Mouse (Mus musculus) hindbrain, embryonic 12.5 days (tissue): ENCODE results near the gene Dnlz. TPM values are rescaled to one million over a fixed set of nuclear protein-coding genes. Genes with fewer than 3 reads are reported as not detected.

Experiments used
- ATAC-seq: fragments of 200-750 bp; cut with Nextera tagmentation; 2 replicates; pipeline ENCODE4 v1.8.0; 2017; ENCODE audit warnings: moderate TSS enrichment; ENCODE audit not compliant: low FRiP score
- H3K27ac ChIP-seq: fragments of 300-500 bp; sonication (generic); 2 replicates; pipeline ENCODE4 v1.5.1; 2016; ENCODE audit warnings: mild to moderate bottlenecking
- H3K27me3 ChIP-seq: fragments of 300-500 bp; sonication (generic); 2 replicates; pipeline ENCODE4 v1.6.1; 2016; ENCODE audit warnings: mild to moderate bottlenecking
- H3K36me3 ChIP-seq: fragments of 300-500 bp; sonication (generic); 2 replicates; pipeline ENCODE4 v1.6.1; 2016; ENCODE audit warnings: mild to moderate bottlenecking
- H3K4me1 ChIP-seq: fragments of 300-500 bp; sonication (generic); 2 replicates; pipeline ENCODE4 v1.6.1; 2016
- H3K4me2 ChIP-seq: fragments of 300-500 bp; sonication (generic); replicated peaks from 2 replicates; pipeline ENCODE4 v1.6.1; 2016; ENCODE audit warnings: mild to moderate bottlenecking
- H3K4me3 ChIP-seq: fragments of 300-500 bp; sonication (generic); 2 replicates; pipeline ENCODE4 v1.5.1; 2016; ENCODE audit warnings: mild to moderate bottlenecking
- H3K9ac ChIP-seq: fragments of 300-500 bp; sonication (generic); 2 replicates; pipeline ENCODE4 v1.6.1; 2016; ENCODE audit warnings: mild to moderate bottlenecking, moderate library complexity
- H3K9me3 ChIP-seq: fragments of 300-500 bp; sonication (generic); replicated peaks from 2 replicates; pipeline ENCODE4 v1.6.1; 2016; ENCODE audit warnings: mild to moderate bottlenecking
- WGBS: fragments of 180-500 bp; shearing (Covaris S2); methylation state at CpG from one replicate; pipeline ENCODE4 v1.1.7; 2016; 5-methylcytosine and 5-hydroxymethylcytosine counted together
- polyA plus RNA-seq: library from polyadenylated mRNA; unstranded; fragments of >200 nt; fragmentation: Nextera tagmentation; extraction: Ambion mirVana; gene quantifications from 2 replicates; pipeline ENCODE4 v1.2.1, GENCODE M21; 2016

Dnlz gene
- polyA plus RNA-seq, 1 experiment from 2014 or later, result 34.7 TPM

DNA sequence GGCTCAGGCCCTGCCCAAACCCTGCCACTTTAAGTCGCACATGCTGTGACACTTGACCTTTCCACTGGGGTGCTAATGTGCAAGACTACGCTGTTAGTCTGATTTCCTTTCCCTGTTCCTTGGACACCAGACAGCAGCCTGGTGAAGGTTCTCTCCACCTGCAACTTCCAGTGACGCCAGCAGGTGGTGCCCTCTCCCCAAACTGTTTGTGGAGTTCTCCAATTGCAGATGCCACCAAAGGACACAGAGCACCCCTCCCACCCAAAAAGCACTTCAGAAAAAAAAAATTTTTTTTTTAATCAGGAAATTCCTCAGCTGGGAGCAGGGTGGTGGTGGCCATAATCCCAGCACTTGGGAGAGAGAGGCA, 51.1 kb downstream of the Dnlz start:
- Histone ChIP-seq H3K9ac (no peak overlapping the region), H3K4me3 (no peak overlapping the region), H3K9me3 (no peaks in the 10 kb centered on the region), H3K27me3 (no peaks in the 10 kb centered on the region; the same call in 1 of the 2 replicates), H3K27ac (no peak overlapping the region), H3K36me3 (no peaks in the 10 kb centered on the region), H3K4me2 (no peak overlapping the region), H3K4me1 (peaks cover 47% of the 10 kb centered on the region)
- ATAC-seq, result no peak
- 2% methylated on average over 3 of the region's 3 CpGs for WGBS

DNA sequence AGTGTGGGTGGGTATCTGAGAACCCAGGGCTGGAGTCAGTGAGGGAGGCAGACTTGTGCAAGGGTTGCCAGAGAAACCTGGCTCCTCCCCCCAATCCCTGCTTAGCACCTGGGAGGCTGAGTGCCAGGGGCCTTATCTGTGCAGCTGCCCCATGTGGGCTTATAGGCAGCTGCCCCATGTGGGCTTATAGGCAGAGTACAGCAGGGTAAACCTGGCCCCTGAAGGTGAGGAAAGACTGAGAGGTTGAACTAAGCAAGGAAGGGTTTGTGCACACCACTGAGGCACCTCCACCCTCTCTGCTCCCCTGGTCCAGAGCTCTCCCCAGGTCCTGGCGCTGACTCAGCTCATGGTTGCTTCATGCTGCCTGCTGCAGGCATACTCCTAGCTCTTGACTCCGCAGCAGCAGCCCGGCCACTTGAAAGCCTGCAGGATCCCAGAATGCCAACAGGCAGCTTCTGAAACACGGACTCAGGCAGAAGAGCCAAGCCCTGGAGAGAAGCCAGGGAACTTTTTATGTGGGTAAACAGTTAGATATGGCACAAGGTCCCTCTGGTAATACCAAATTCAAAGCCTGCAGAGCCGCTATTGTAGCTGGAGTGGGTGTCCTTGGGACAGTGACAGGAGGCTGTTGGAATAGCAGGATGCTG, 51.6 kb downstream of the Dnlz start:
- peaks cover 47% of the 10 kb centered on the region for H3K4me1 ChIP-seq
- no peak for ATAC-seq
- no peak overlapping the region for H3K4me3 ChIP-seq
- H3K9ac ChIP-seq, result no peak overlapping the region; the same call in 1 of the 2 replicates
- H3K27ac ChIP-seq, result 0 out of 2 replicates have a peak overlapping the region, but pooled peaks have one; percentile 88
- 41% methylated on average over 5 of the region's 5 CpGs for WGBS
- no peaks in the 10 kb centered on the region for H3K36me3 ChIP-seq
- H3K4me2 ChIP-seq, result no peak overlapping the region
- H3K9me3 ChIP-seq, result no peaks in the 10 kb centered on the region
- no peaks in the 10 kb centered on the region; the same call in 1 of the 2 replicates for H3K27me3 ChIP-seq

DNA sequence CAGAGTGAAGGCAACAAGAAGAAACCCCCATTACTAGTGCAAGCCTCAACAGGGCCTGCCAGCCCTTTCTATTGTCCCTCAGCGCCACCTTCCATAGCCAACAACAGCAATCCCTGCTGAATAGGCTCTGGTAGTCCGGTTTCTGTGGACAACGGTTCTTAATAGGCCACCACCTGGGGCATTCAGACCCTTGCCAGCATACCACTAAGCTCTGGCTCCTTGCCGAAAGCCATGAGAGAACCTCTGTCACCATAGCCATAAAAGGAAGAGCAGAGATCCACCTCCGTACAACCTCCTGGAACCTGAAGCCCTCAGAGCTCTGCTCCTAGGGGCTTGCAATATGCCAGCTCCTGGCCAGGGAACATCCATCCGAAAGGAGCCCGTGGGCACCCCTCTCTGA, 52.6 kb downstream of the Dnlz start:
- Histone ChIP-seq H3K4me3 (no peak overlapping the region), H3K9me3 (no peaks in the 10 kb centered on the region), H3K4me2 (peak overlapping the region; percentile 33; the same call in 1 of the 2 replicates), H3K27me3 (no peaks in the 10 kb centered on the region), H3K36me3 (no peaks in the 10 kb centered on the region), H3K9ac (peak overlapping the region; percentile 33; the same call in 1 of the 2 replicates), H3K4me1 (peaks cover 47% of the 10 kb centered on the region), H3K27ac (peak overlapping the region; percentile 88)
- 34% methylated on average over 7 of the region's 7 CpGs for WGBS
- no peak for ATAC-seq

DNA sequence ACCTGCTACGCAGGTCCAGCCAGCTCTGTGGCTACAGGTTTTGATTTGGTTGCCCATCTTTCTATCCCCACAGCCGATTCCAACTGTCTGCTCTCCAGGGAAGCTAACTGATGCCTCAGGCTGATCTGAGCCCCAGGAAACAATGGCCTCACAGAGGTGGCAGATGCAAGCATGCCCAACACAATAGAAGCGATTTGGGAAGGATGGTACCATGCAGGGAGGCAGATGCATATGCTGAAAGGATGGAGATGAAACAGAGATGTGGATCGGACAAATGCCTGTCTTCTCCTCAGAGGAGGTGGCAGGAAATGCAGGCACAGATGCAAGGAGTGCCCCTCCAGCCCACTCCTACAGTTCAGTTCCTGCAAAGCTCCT, 53.1 kb downstream of the Dnlz start:
- Histone ChIP-seq H3K9me3 (no peaks in the 10 kb centered on the region), H3K27me3 (no peaks in the 10 kb centered on the region), H3K27ac (peak overlapping the region; percentile 88), H3K9ac (0 out of 2 replicates have a peak overlapping the region, but pooled peaks have one; percentile 33), H3K4me1 (peaks cover 47% of the 10 kb centered on the region), H3K4me3 (no peak overlapping the region), H3K4me2 (peak overlapping the region; percentile 33), H3K36me3 (no peaks in the 10 kb centered on the region)
- WGBS, result 14% methylated on average over 4 of the region's 4 CpGs
- ATAC-seq, result peak; percentile 59

DNA sequence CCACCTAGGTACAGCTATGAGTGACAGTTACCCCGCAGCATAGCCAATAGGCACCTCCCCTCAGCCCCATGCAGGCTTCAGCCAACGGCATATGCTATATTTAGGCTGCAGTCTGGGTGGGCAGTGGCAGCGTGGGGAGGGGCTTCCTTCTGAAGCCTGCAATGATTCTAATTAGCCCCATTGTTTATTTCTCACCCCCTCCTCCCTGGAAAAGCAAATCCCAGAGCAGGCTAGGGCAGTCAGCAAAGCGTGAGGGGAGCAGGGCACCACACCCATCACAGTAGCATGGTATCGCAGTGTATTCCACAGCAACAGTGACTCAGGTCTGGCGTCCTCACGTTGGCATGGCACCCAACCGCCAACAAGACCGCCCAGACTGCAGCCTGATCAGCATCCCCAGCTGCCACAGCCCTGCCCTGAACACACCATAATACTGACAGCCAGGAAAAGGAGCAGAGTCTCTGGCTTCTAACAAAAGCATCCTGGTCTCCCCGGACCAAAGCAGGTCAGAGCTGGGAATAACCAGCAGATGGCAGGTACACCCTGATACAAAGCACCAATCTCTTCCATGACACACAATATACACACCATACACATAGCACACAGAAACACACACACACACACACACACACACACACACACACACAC, 53.6 kb downstream of the Dnlz start:
- ATAC-seq, result peak; percentile 84
- Histone ChIP-seq H3K4me1 (peaks cover 47% of the 10 kb centered on the region), H3K4me3 (no peak overlapping the region), H3K4me2 (peak overlapping the region; percentile 33), H3K36me3 (no peaks in the 10 kb centered on the region), H3K9ac (peak overlapping the region; percentile 33; the same call in 1 of the 2 replicates), H3K9me3 (no peaks in the 10 kb centered on the region), H3K27me3 (0 out of 2 replicates have a peak, but pooled peaks cover 3% of the 10 kb centered on the region), H3K27ac (peak overlapping the region; percentile 88)
- WGBS, result 2% methylated on average over 10 of the region's 10 CpGs

Other genes with a start within 250 kb of the Dnlz start
- 12.6 and 15.0 TPM in 2 replicates for gene Nacc2, start 228.9 kb downstream of the Dnlz start, polyA plus RNA-seq
- 8.7 and 12.0 TPM in 2 replicates for gene Lhx3, start 143.8 kb downstream of the Dnlz start, polyA plus RNA-seq
- 19.6 and 20.3 TPM in 2 replicates for gene Qsox2, start 114.6 kb downstream of the Dnlz start, polyA plus RNA-seq
- 0.31 and 0.37 TPM in 2 replicates for gene Ccdc187, start 57.6 kb downstream of the Dnlz start, polyA plus RNA-seq
- gene Gpsm1, start 36.6 kb downstream of the Dnlz start, polyA plus RNA-seq, result 125 and 133 TPM in 2 replicates
- 0.78 and 1.1 TPM in 2 replicates for gene Card9, start 8.8 kb upstream of the Dnlz start, polyA plus RNA-seq
- 36.2 and 37.3 TPM in 2 replicates for gene Snapc4, start 28.5 kb upstream of the Dnlz start, polyA plus RNA-seq
- gene Entr1, start 37.2 kb upstream of the Dnlz start, polyA plus RNA-seq, result 179 and 188 TPM in 2 replicates
- gene Pmpca, start 37.2 kb upstream of the Dnlz start, polyA plus RNA-seq, result 107 and 110 TPM in 2 replicates
- 31.4 and 35.4 TPM in 2 replicates for gene Inpp5e, start 57.1 kb upstream of the Dnlz start, polyA plus RNA-seq
- gene Sec16a, start 93.1 kb upstream of the Dnlz start, polyA plus RNA-seq, result 32.3 and 35.3 TPM in 2 replicates
- 38.0 and 41.0 TPM in 2 replicates for gene Notch1, start 164.6 kb upstream of the Dnlz start, polyA plus RNA-seq
- 61.4 and 72.1 TPM in 2 replicates for gene Egfl7, start 227.9 kb upstream of the Dnlz start, polyA plus RNA-seq
- gene Gm20532, start 234.5 kb upstream of the Dnlz start, polyA plus RNA-seq, result not detected in 2 replicates